Mouse (Mus musculus) embryonic facial prominence, embryonic 15.5 days (tissue): ENCODE results near the gene Lrch1. TPM values are rescaled to one million over a fixed set of nuclear protein-coding genes. Genes with fewer than 3 reads are reported as not detected.

Source experiments
- ATAC-seq: fragments of 200-750 bp; cut with Nextera tagmentation; 2 replicates; pipeline ENCODE4 v1.8.0; 2017; ENCODE audit warnings: low read depth, moderate TSS enrichment; ENCODE audit not compliant: insufficient number of reproducible peaks, low FRiP score, low TSS enrichment
- H3K27ac ChIP-seq: fragments of 300-500 bp; sonication (generic); replicated peaks from 2 replicates; pipeline ENCODE4 v1.5.1; 2015; ENCODE audit warnings: mild to moderate bottlenecking, inconsistent platforms
- H3K27me3 ChIP-seq: fragments of 300-500 bp; sonication (generic); 2 replicates; pipeline ENCODE4 v1.6.1; 2015; ENCODE audit warnings: inconsistent platforms
- H3K36me3 ChIP-seq: fragments of 300-500 bp; sonication (generic); 2 replicates; pipeline ENCODE4 v1.6.1; 2015; ENCODE audit warnings: mild to moderate bottlenecking, inconsistent platforms
- H3K4me1 ChIP-seq: fragments of 300-500 bp; sonication (generic); 2 replicates; pipeline ENCODE4 v1.6.1; 2015; ENCODE audit warnings: inconsistent platforms
- H3K4me2 ChIP-seq: fragments of 300-500 bp; sonication (generic); replicated peaks from 2 replicates; pipeline ENCODE4 v1.6.1; 2015; ENCODE audit warnings: mild to moderate bottlenecking, inconsistent platforms
- H3K4me3 ChIP-seq: fragments of 300-500 bp; sonication (generic); replicated peaks from 2 replicates; pipeline ENCODE4 v1.5.1; 2015; ENCODE audit warnings: mild to moderate bottlenecking, inconsistent platforms
- H3K9ac ChIP-seq: fragments of 300-500 bp; sonication (generic); 2 replicates; pipeline ENCODE4 v1.6.1; 2015; ENCODE audit warnings: inconsistent platforms
- H3K9me3 ChIP-seq: fragments of 300-500 bp; sonication (generic); replicated peaks from 2 replicates; pipeline ENCODE4 v1.6.1; 2016; ENCODE audit warnings: inconsistent platforms
- WGBS: fragments of 180-500 bp; shearing (Covaris S2); methylation state at CpG from one replicate; pipeline ENCODE4 v1.1.7; 2015; 5-methylcytosine and 5-hydroxymethylcytosine counted together
- polyA plus RNA-seq: library from polyadenylated mRNA; unstranded; fragments of >200 nt; fragmentation: Nextera tagmentation; extraction: Ambion mirVana; gene quantifications from 2 replicates; pipeline ENCODE4 v1.2.1, GENCODE M21; 2015

The Lrch1 gene
- polyA plus RNA-seq, 1 experiment from 2014 or later, result 18.8 TPM

DNA sequence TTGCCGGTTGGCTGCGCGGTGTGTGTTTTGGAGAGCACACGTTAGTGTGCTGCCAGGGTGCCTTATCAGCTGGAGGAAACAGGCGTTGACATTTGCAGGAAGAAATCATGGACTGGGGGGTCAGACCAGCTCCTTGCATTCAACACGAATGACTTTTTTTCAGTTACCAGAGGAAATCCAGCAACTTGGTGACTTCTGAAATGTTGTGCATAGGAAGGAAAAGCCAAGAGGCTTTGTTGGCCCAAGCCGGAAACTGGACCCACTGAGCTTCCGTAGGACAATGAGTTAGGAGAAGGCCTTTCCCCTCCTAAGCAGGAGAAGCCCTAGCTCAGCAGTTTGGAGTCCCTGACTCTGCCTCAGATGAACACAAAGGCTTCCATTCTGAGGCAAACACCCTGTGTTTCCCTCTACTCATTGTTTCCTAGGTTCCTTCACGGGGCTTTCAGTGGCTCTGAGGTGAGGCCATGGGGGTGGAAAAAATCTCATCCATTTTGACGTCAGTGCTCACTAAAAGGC is 26.5 kb upstream of the Lrch1 start:
- no peaks in the 10 kb centered on the region for H3K9me3 ChIP-seq
- no peaks in the 10 kb centered on the region for H3K36me3 ChIP-seq
- peaks cover 6% of the 10 kb centered on the region for H3K4me1 ChIP-seq
- no peak overlapping the region for H3K27ac ChIP-seq
- H3K4me3 ChIP-seq, result no peak overlapping the region
- 73% methylated on average over 10 of the region's 10 CpGs for WGBS
- H3K27me3 ChIP-seq, result no peaks in the 10 kb centered on the region
- ATAC-seq, result no peak
- H3K9ac ChIP-seq, result no peak overlapping the region
- H3K4me2 ChIP-seq, result no peak overlapping the region

- Histone ChIP-seq H3K4me3 (no peak overlapping the region), H3K27me3 (no peaks in the 10 kb centered on the region), H3K9ac (no peak overlapping the region), H3K4me2 (no peak overlapping the region), H3K4me1 (peaks cover 6% of the 10 kb centered on the region), H3K27ac (no peak overlapping the region), H3K9me3 (no peaks in the 10 kb centered on the region), H3K36me3 (no peaks in the 10 kb centered on the region)
- WGBS, result 82% methylated on average over 5 of the region's 5 CpGs
- no peak for ATAC-seq
These were observed 25.0 kb upstream of the Lrch1 start for GRCm38 (mm10) chr14:74972687-74973086.

GRCm38 (mm10) chr14:74972216-74972615 is 24.5 kb upstream of the Lrch1 start:
- 34% methylated on average over 3 of the region's 3 CpGs for WGBS
- H3K27ac ChIP-seq, result no peak overlapping the region
- H3K36me3 ChIP-seq, result no peaks in the 10 kb centered on the region
- H3K9me3 ChIP-seq, result no peaks in the 10 kb centered on the region
- H3K4me1 ChIP-seq, result peaks cover 6% of the 10 kb centered on the region
- no peak overlapping the region for H3K9ac ChIP-seq
- no peak for ATAC-seq
- H3K27me3 ChIP-seq, result no peaks in the 10 kb centered on the region
- no peak overlapping the region for H3K4me3 ChIP-seq
- no peak overlapping the region for H3K4me2 ChIP-seq

DNA sequence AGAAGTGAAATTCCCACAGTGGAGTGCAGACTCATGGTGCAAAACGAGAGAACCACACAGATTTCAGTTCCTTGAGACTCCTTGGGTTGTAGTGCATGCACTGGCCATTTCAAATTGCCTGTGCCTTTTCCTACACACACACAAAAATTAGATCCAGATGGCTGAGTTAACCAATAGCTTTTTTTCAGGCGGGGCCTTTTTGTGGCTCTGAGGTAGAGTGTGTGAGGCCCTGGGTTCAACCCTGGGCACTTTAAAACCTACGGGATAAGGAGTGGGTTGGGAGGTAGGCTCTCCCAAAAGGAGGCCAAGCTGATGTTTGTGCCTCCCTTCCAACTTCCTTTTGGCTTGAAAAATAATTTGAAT is 15.7 kb upstream of the Lrch1 start:
- Histone ChIP-seq H3K4me2 (no peak overlapping the region), H3K9me3 (no peaks in the 10 kb centered on the region), H3K27ac (no peak overlapping the region), H3K36me3 (no peaks in the 10 kb centered on the region), H3K27me3 (no peaks in the 10 kb centered on the region), H3K9ac (no peak overlapping the region), H3K4me1 (no peaks in the 10 kb centered on the region), H3K4me3 (no peak overlapping the region)
- 40% methylated on average over 3 of the region's 3 CpGs for WGBS
- no peak for ATAC-seq

- no peak overlapping the region for H3K4me3 ChIP-seq
- H3K4me1 ChIP-seq, result no peaks in the 10 kb centered on the region
- H3K36me3 ChIP-seq, result no peaks in the 10 kb centered on the region
- no peak overlapping the region for H3K9ac ChIP-seq
- ATAC-seq, result no peak
- H3K9me3 ChIP-seq, result no peaks in the 10 kb centered on the region
- H3K4me2 ChIP-seq, result no peak overlapping the region
- no peak overlapping the region for H3K27ac ChIP-seq
- WGBS, result 69% methylated on average over 8 of the region's 8 CpGs
- no peaks in the 10 kb centered on the region for H3K27me3 ChIP-seq
These were observed 15.2 kb upstream of the Lrch1 start for GRCm38 (mm10) chr14:74962713-74963401.

DNA sequence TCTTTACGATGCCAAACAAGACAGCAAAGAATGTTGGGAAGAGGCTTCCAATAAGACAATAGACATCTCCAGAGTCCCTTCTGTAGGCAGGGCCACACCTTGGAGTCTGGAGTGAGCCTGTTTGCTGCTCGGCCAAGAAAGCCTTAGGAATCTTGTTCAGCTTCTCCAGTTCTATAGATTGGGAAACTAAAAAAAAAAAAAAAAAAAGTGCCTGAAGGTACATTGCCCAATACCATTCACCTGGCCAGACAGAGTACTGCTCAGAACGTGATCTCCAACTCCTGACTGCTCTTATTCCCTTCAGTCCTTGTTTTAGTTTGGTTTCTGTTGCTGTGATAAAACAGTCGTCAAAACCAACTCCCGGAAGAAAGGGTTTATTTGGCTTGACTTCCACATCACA is 12.9 kb upstream of the Lrch1 start:
- H3K4me1 ChIP-seq, result no peaks in the 10 kb centered on the region
- H3K4me3 ChIP-seq, result no peak overlapping the region
- H3K4me2 ChIP-seq, result no peak overlapping the region
- no peak overlapping the region for H3K9ac ChIP-seq
- H3K27me3 ChIP-seq, result no peaks in the 10 kb centered on the region
- H3K27ac ChIP-seq, result no peak overlapping the region
- WGBS, result 73% methylated on average over 5 of the region's 5 CpGs
- no peaks in the 10 kb centered on the region for H3K9me3 ChIP-seq
- ATAC-seq, result no peak
- H3K36me3 ChIP-seq, result no peaks in the 10 kb centered on the region

- H3K4me2 ChIP-seq, result no peak overlapping the region
- no peak overlapping the region for H3K4me3 ChIP-seq
- no peak for ATAC-seq
- no peaks in the 10 kb centered on the region for H3K27me3 ChIP-seq
- no peaks in the 10 kb centered on the region for H3K36me3 ChIP-seq
- H3K9me3 ChIP-seq, result no peaks in the 10 kb centered on the region
- no peaks in the 10 kb centered on the region for H3K4me1 ChIP-seq
- H3K27ac ChIP-seq, result no peak overlapping the region
- H3K9ac ChIP-seq, result no peak overlapping the region
- 22% methylated on average over 2 of the region's 2 CpGs for WGBS
These were observed 9.0 kb upstream of the Lrch1 start for GRCm38 (mm10) chr14:74956702-74957101.

GRCm38 (mm10) chr14:74956234-74956633 is 8.6 kb upstream of the Lrch1 start:
- Histone ChIP-seq H3K9me3 (no peaks in the 10 kb centered on the region), H3K27me3 (no peaks in the 10 kb centered on the region), H3K4me1 (no peaks in the 10 kb centered on the region), H3K4me3 (no peak overlapping the region), H3K9ac (no peak overlapping the region), H3K36me3 (no peaks in the 10 kb centered on the region), H3K27ac (no peak overlapping the region), H3K4me2 (no peak overlapping the region)
- ATAC-seq, result no peak
- 65% methylated on average over 1 of the region's 1 CpGs for WGBS

- 45% methylated on average over 14 of the region's 14 CpGs for WGBS
- Histone ChIP-seq H3K27ac (peak overlapping the region; percentile 96), H3K9me3 (no peaks in the 10 kb centered on the region), H3K36me3 (no peaks in the 10 kb centered on the region), H3K4me1 (peaks cover 32% of the 10 kb centered on the region), H3K4me2 (peak overlapping the region; percentile 74), H3K9ac (0 out of 2 replicates have a peak overlapping the region, but pooled peaks have one; percentile 78), H3K4me3 (peak overlapping the region; percentile 96), H3K27me3 (no peaks in the 10 kb centered on the region)
- no peak for ATAC-seq
These were observed 957 bp upstream of the Lrch1 start for GRCm38 (mm10) chr14:74948426-74949240.

DNA sequence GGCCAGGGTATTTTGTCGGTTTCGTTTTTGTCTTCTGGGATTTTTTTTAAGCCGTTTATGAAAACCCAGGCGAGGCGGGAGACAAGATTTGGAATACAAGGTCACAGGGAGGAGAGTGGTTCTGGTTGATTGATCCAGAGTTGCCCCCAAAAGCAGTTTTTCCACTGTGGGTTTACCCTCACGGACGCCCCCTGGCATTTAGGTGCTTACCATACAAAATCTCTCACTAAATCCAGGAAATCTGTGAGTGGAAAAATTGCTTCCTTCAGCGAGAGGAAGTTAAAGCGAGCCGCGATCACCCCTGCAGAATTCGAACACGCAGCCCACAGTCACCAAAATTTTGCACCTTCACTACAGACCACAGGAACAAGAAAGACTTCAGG is 329 bp upstream of the Lrch1 start:
- Histone ChIP-seq H3K4me1 (peaks cover 33% of the 10 kb centered on the region), H3K27me3 (no peaks in the 10 kb centered on the region), H3K36me3 (no peaks in the 10 kb centered on the region), H3K9me3 (no peaks in the 10 kb centered on the region), H3K4me3 (peak overlapping the region; percentile 96), H3K4me2 (peak overlapping the region; percentile 74), H3K27ac (peak overlapping the region; percentile 96), H3K9ac (peak overlapping the region; percentile 78)
- ATAC-seq, result no peak
- WGBS, result 20% methylated on average over 13 of the region's 13 CpGs

DNA sequence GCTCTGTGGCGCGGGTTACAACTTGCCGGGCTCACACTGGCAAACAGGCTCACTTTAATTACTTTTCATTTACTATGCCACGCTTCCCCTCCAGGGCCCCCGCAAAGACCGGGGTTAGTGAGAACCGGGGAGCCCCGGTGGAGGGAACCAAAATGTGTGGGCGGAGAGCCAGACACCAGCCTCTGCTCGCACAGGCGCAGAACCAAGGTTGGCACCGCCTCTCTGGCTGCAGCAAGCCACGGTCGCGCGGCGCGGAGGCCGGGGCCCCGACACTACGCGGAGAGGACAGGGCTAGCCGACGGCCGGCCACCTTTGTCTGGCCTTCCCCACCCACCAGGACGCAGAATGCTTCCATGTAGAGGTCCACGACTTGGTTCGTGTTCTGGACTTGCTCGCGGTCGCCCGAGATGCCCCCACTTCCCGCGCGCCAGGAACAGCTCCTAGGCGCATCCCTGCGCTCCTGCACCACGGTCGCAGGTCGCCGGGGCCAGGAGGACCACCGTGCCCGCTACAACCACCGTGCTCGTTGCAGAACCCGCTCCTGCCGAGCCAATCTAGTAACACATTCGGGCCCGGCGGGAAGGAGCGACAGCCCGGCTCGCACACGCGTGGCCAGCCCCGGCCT is 813 bp downstream of the Lrch1 start:
- ATAC-seq, result peak; percentile 83
- no peaks in the 10 kb centered on the region for H3K27me3 ChIP-seq
- H3K4me1 ChIP-seq, result peaks cover 36% of the 10 kb centered on the region
- H3K27ac ChIP-seq, result peak overlapping the region; percentile 96
- H3K4me2 ChIP-seq, result peak overlapping the region; percentile 74
- under 1% methylated on average over 52 of the region's 56 CpGs for WGBS
- no peaks in the 10 kb centered on the region for H3K9me3 ChIP-seq
- peak overlapping the region; percentile 78 for H3K9ac ChIP-seq
- H3K4me3 ChIP-seq, result peak overlapping the region; percentile 96
- H3K36me3 ChIP-seq, result no peaks in the 10 kb centered on the region
